Mouse (Mus musculus): Measurements from ENCODE around the gene Adra1d. TPM values are rescaled to one million over a fixed set of nuclear protein-coding genes. Genes with fewer than 3 reads are reported as not detected.

Gene Adra1d
- polyA plus RNA-seq, 1 experiment from 2014 or later, result not detected

DNA sequence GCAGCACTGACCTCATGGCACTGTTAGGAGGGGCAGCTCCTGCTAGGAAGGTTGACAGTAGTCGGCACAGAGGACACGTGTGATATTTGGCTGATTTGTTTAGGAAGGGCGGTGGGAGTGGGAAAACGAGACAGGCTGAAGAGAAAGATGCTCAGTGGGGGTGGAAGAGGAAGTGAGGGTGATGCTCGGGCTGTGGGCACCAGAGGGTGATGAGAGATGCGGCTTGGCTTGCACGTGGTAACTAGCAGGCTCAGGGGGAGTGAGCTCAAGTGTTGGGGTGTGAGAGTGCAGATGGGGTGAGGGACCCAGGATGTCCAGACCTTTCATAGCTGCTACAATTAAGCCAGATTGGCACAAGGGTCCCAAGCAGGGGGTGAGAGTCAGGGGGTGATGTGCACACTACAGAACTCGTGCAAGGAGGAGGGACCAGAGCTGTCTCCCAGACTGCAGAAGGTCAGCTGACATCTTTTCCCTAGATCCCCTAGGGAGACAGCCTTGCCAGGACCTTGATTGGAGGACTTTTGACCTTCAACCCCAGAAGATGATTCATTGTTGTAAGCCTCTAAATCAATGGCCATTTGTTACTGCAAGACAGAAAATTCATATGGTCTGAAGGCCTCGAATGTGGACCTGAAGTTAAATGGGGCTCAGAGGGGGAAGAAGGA lies 9.2 kb downstream of the Adra1d start:
- Histone ChIP-seq H3K27ac (ENCODE audit: low read length) (no peak overlapping the region), H3K4me1 (ENCODE audit: control insufficient read depth, insufficient read depth, low read length) (no peaks in the 10 kb centered on the region), H3K9ac (ENCODE audit: low read depth, low read length) (no peak overlapping the region), H3K27me3 (ENCODE audit: control insufficient read depth, insufficient read depth, low read depth, low read length) (peaks cover 5% of the 10 kb centered on the region), H3K4me3 (ENCODE audit: low read depth, low read length) (no peak overlapping the region), H3K36me3 (ENCODE audit: control insufficient read depth, insufficient read depth, low read length) (no peaks in the 10 kb centered on the region), H3K4me2 (ENCODE audit: low read length) (no peak overlapping the region), H3K9me3 (replicated peaks; ENCODE audit: control insufficient read depth, low read length, poor library complexity, severe bottlenecking) (no peaks in the 10 kb centered on the region)
- 33% methylated on average over 9 of the region's 9 CpGs for WGBS
- no peak for ATAC-seq

DNA sequence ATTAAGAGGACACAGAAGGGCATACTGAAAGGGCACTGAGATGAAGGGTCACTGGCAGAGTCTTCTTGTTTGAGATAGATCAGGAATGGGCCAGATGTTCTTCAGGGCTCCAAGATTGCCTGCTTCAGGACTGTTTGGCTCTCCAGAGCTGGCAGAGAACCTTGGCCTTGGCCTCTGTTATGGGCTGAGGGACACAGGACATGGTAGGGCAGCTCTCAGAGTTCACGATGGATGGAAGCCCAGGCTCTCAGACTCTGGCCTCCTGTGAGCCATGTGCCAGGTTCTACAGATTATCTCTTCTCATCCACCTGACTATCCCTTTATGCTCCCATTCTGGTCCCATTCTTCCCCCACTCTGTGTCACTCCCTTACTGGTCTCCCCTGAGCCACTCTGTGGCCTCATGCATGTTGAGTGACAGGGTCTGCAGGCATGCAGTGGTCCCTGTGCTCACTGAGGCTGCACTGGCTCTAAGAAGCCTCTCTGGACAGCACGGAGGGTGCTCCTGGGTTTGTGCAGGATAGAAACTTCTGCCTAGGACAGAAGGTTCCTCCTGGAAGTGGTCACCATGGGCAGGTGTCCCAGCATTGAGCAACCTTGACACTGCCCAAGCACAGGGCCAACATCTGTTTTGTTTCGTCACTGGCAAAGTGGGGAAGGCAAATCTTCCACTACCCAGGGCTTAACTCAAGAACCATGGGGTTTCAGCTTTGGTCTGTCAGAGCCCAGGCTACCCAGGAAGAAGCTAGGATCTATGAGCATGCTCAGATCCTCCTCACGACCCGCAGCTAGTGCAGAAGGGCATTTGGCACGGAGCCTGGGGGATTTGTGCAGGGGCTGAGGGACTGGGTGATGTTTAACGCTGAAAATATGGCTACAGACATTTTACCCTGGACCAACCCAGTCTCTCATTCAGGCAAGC lies 10.1 kb downstream of the Adra1d start:
- no peak overlapping the region for H3K4me2 ChIP-seq (ENCODE audit: low read length)
- no peak overlapping the region for H3K4me3 ChIP-seq (ENCODE audit: low read depth, low read length)
- 71% methylated on average over 7 of the region's 7 CpGs for WGBS
- H3K9me3 ChIP-seq (replicated peaks; ENCODE audit: control insufficient read depth, low read length, poor library complexity, severe bottlenecking), result no peaks in the 10 kb centered on the region
- H3K36me3 ChIP-seq (ENCODE audit: control insufficient read depth, insufficient read depth, low read length), result no peaks in the 10 kb centered on the region
- H3K4me1 ChIP-seq (ENCODE audit: control insufficient read depth, insufficient read depth, low read length), result no peaks in the 10 kb centered on the region; the same call in 1 of the 2 replicates
- H3K27ac ChIP-seq (ENCODE audit: low read length), result no peak overlapping the region
- no peak overlapping the region for H3K9ac ChIP-seq (ENCODE audit: low read depth, low read length)
- H3K27me3 ChIP-seq (ENCODE audit: control insufficient read depth, insufficient read depth, low read depth, low read length), result peaks cover 14% of the 10 kb centered on the region
- no peak for ATAC-seq

DNA sequence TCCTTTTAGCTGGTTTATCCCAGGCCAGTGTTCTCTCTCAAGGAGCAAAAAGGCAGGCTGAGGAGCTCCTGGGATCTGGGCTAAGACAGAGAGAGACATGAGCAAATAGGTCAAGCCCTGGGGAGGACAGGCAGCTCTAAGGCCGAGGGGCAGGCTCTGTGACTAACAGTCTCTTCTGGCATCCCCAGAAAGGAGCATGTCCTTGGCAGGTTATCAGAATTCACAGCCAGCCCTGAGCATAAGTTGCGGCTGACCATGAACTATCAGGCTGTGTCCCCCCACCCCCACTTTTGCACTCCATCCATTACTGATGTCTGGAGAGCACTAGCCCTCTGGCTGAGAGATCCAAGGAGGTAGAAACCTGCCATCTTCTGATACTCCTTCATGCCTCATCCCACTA lies 11.2 kb downstream of the Adra1d start:
- Histone ChIP-seq H3K36me3 (ENCODE audit: control insufficient read depth, insufficient read depth, low read length) (no peaks in the 10 kb centered on the region), H3K9me3 (replicated peaks; ENCODE audit: control insufficient read depth, low read length, poor library complexity, severe bottlenecking) (no peaks in the 10 kb centered on the region), H3K4me2 (ENCODE audit: low read length) (no peak overlapping the region), H3K27ac (ENCODE audit: low read length) (no peak overlapping the region), H3K9ac (ENCODE audit: low read depth, low read length) (no peak overlapping the region), H3K4me1 (ENCODE audit: control insufficient read depth, insufficient read depth, low read length) (peaks cover 8% of the 10 kb centered on the region; the same call in 1 of the 2 replicates), H3K27me3 (ENCODE audit: control insufficient read depth, insufficient read depth, low read depth, low read length) (peaks cover 21% of the 10 kb centered on the region), H3K4me3 (ENCODE audit: low read depth, low read length) (no peak overlapping the region)
- 58% methylated on average over 2 of the region's 2 CpGs for WGBS
- no peak for ATAC-seq

DNA sequence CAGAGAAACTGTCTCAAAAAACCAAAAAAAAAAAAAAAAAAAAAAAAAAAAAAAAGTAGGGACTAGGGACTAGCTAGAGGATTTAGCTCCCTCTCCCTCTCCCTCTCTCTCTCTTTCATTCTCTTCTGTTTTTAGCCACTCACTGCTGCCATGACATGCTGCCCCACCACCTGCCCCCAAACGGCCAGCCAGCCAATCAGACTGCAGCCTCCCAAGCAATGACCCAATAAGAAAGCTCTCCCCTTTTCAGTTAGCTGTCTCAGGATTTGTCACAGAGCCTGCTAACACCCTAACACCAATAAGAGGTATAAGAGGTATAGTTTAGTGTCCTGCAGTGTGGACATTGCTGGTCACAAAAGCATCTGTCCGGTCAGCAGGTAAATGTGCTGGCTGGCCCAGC lies 11.6 kb downstream of the Adra1d start:
- Histone ChIP-seq H3K4me2 (ENCODE audit: low read length) (no peak overlapping the region), H3K36me3 (ENCODE audit: control insufficient read depth, insufficient read depth, low read length) (no peaks in the 10 kb centered on the region), H3K27me3 (ENCODE audit: control insufficient read depth, insufficient read depth, low read depth, low read length) (peaks cover 22% of the 10 kb centered on the region), H3K4me1 (ENCODE audit: control insufficient read depth, insufficient read depth, low read length) (peaks cover 10% of the 10 kb centered on the region; the same call in 1 of the 2 replicates), H3K9me3 (replicated peaks; ENCODE audit: control insufficient read depth, low read length, poor library complexity, severe bottlenecking) (no peaks in the 10 kb centered on the region), H3K9ac (ENCODE audit: low read depth, low read length) (no peak overlapping the region), H3K27ac (ENCODE audit: low read length) (no peak overlapping the region), H3K4me3 (ENCODE audit: low read depth, low read length) (no peak overlapping the region)
- WGBS, result 54% methylated on average over 2 of the region's 2 CpGs
- no peak for ATAC-seq

DNA sequence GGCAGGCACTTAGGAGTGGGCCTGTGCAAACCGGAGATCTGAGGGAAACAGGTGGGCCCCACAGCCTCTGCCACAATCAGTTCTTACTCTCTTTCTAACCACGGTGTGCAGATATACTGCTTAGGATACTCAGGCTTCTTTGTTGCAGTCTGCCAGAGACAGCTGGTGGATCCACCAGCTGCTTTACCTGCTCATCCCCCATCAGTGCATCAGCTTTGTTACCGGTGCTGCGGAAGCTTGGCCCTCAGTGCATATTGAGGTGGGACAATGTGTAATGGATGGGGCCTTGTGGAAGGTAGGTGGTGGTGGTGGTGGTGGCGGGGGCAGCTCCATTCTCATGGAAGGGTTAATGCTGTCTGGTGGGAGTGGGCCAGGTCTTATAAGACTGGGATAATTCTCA lies 13.0 kb downstream of the Adra1d start:
- ATAC-seq, result no peak
- no peak overlapping the region for H3K4me2 ChIP-seq (ENCODE audit: low read length)
- peaks cover 27% of the 10 kb centered on the region for H3K27me3 ChIP-seq (ENCODE audit: control insufficient read depth, insufficient read depth, low read depth, low read length)

DNA sequence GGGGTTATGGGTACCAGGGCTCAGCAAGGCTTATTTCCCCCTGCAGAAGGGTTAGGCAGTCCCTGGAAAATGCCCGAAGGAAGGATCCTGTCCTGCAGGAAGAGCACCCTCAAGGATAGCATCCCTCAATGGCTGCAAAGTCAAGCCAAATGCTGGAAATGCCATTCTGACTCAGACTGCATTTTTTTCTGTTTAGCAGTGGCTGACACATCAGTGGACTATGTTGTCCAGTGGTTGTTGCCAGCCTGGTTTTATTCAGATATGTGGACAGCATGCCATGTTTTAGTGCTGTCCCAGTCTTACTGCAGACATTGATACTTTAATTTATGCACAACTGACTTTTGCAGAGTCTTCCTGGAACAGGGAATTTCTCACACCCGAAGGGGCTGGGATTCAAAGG lies 13.8 kb downstream of the Adra1d start:
- Histone ChIP-seq H3K4me1 (ENCODE audit: control insufficient read depth, insufficient read depth, low read length) (peaks cover 10% of the 10 kb centered on the region; the same call in 1 of the 2 replicates), H3K4me3 (ENCODE audit: low read depth, low read length) (no peak overlapping the region), H3K27me3 (ENCODE audit: control insufficient read depth, insufficient read depth, low read depth, low read length) (peaks cover 27% of the 10 kb centered on the region), H3K27ac (ENCODE audit: low read length) (no peak overlapping the region), H3K9me3 (replicated peaks; ENCODE audit: control insufficient read depth, low read length, poor library complexity, severe bottlenecking) (no peaks in the 10 kb centered on the region), H3K4me2 (ENCODE audit: low read length) (no peak overlapping the region), H3K9ac (ENCODE audit: low read depth, low read length) (no peak overlapping the region), H3K36me3 (ENCODE audit: control insufficient read depth, insufficient read depth, low read length) (no peaks in the 10 kb centered on the region)
- WGBS, result 78% methylated on average over 2 of the region's 2 CpGs
- no peak for ATAC-seq

More for the DNA sequence above, 13.0 kb downstream of the Adra1d start:
- Histone ChIP-seq H3K36me3 (ENCODE audit: control insufficient read depth, insufficient read depth, low read length) (no peaks in the 10 kb centered on the region), H3K9me3 (replicated peaks; ENCODE audit: control insufficient read depth, low read length, poor library complexity, severe bottlenecking) (no peaks in the 10 kb centered on the region), H3K9ac (ENCODE audit: low read depth, low read length) (no peak overlapping the region), H3K27ac (ENCODE audit: low read length) (no peak overlapping the region), H3K4me1 (ENCODE audit: control insufficient read depth, insufficient read depth, low read length) (peaks cover 10% of the 10 kb centered on the region; the same call in 1 of the 2 replicates), H3K4me3 (ENCODE audit: low read depth, low read length) (no peak overlapping the region)
- 86% methylated on average over 5 of the region's 5 CpGs for WGBS

DNA sequence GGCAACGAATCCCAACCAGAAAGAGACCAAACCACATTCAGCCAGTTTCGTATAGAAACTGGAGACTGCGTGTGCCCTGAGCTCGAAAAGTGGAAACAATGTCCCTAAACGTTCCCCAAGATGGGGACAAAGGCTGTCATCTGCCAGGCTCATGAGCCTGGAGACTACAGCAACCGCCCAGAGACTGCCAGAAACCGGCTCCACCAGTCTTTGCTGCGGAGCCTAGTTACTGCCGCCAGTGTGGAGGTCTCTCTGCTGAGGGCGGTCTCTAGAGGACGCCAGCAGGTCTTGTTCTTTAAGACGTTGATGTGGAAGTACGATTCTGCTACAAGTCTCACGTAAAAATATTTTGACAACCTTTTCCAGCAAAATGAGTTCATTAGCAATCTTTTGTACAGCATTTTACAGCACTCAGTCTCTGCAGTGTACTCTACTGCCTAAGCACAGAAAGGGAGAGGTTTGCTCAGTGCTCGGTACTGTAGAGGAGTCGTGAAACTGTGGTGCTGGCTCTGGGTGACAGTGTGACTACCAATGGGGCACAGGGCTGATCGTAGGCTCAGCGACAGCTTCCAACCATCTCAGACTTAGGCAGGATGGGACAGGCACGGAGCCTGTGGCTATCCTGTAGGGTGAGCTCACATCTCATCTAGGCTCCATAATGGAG lies 15.2 kb downstream of the Adra1d start:
- no peak overlapping the region for H3K9ac ChIP-seq (ENCODE audit: low read depth, low read length)
- H3K27me3 ChIP-seq (ENCODE audit: control insufficient read depth, insufficient read depth, low read depth, low read length), result peaks cover 27% of the 10 kb centered on the region
- 17% methylated on average over 19 of the region's 19 CpGs for WGBS
- H3K9me3 ChIP-seq (replicated peaks; ENCODE audit: control insufficient read depth, low read length, poor library complexity, severe bottlenecking), result no peaks in the 10 kb centered on the region
- H3K4me2 ChIP-seq (ENCODE audit: low read length), result peak overlapping the region; percentile 42; the same call in 1 of the 2 replicates
- ATAC-seq, result no peak
- H3K4me3 ChIP-seq (ENCODE audit: low read depth, low read length), result peak overlapping the region; percentile 47; the same call in 1 of the 2 replicates
- peaks cover 10% of the 10 kb centered on the region; the same call in 1 of the 2 replicates for H3K4me1 ChIP-seq (ENCODE audit: control insufficient read depth, insufficient read depth, low read length)
- no peaks in the 10 kb centered on the region for H3K36me3 ChIP-seq (ENCODE audit: control insufficient read depth, insufficient read depth, low read length)
- H3K27ac ChIP-seq (ENCODE audit: low read length), result no peak overlapping the region

DNA sequence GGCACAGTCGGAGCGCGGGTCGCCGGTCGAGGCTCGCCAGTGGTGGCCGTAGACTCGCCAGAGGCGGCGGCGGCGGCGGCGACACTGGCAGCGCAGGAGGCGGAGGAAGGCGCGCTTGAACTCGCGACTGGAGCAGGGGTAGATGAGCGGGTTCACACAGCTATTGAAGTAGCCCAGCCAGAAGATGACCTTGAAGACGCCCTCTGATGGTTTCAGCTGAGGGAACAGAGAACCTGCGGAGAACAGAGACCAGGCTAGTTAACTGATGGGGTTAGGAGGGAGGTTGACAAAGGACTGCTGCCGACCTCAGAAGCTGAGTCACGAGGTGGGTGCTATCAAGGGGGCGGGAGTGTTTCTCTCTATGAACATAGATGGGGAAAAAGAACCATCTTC lies 15.8 kb downstream of the Adra1d start:
- Histone ChIP-seq H3K9me3 (replicated peaks; ENCODE audit: control insufficient read depth, low read length, poor library complexity, severe bottlenecking) (no peaks in the 10 kb centered on the region), H3K36me3 (ENCODE audit: control insufficient read depth, insufficient read depth, low read length) (no peaks in the 10 kb centered on the region), H3K27me3 (ENCODE audit: control insufficient read depth, insufficient read depth, low read depth, low read length) (peaks cover 27% of the 10 kb centered on the region), H3K9ac (ENCODE audit: low read depth, low read length) (peak overlapping the region; percentile 61), H3K27ac (ENCODE audit: low read length) (no peak overlapping the region), H3K4me1 (ENCODE audit: control insufficient read depth, insufficient read depth, low read length) (peaks cover 10% of the 10 kb centered on the region; the same call in 1 of the 2 replicates), H3K4me2 (ENCODE audit: low read length) (peak overlapping the region; percentile 86), H3K4me3 (ENCODE audit: low read depth, low read length) (peak overlapping the region; percentile 47)
- no peak for ATAC-seq
- WGBS, result under 1% methylated on average over 27 of the region's 27 CpGs

All from midbrain, embryonic 16.5 days (tissue).